Mouse (Mus musculus): ENCODE data around the gene Vmn2r32. TPM values are rescaled to one million over a fixed set of nuclear protein-coding genes. Genes with fewer than 3 reads are reported as not detected.
"Not testable (repeated sequence)": the region's sequence is repeated elsewhere in the genome, so short reads cannot be mapped to it uniquely, and the experiment has no call there.

Vmn2r32 gene
- not detected in 2 replicates for polyA plus RNA-seq (2014; fragmentation: Nextera tagmentation; extraction: Ambion mirVana)

DNA sequence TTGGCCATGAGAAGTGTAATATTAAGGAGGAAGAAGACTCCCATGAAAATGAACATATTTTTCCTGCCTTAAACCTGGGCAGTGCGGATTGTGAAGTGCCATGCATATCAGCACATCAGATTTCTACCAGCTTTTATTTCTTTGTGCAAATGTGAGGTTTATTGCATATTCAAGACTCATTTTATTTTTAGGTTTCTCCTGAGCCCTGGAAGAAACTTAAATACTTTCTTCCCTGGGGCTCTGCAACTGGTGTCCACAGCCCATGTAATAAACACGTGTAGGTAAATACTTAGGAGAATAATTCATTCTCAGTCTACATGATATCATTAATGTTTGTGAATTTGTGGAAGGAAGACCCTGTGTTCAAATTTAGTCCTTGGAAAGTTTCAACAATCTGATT lies at the start of gene Vmn2r32:
TSS of gene Vmn2r32 (minus strand) at position 101 of the 400 bp plus-strand sequence.
- not testable (repeated sequence) for H3K27me3 ChIP-seq (ENCODE audit: insufficient read depth, low read length); H3K9me3 ChIP-seq (ENCODE audit: low read depth, low read length); ATAC-seq (ENCODE audit: insufficient read depth); H3K27ac ChIP-seq (ENCODE audit: low read depth); H3K4me1 ChIP-seq (ENCODE audit: insufficient read depth); DNase-seq; H3K4me3 ChIP-seq (ENCODE audit: low read depth, low read length); H3K9ac ChIP-seq; H3K4me2 ChIP-seq; H3K36me3 ChIP-seq (ENCODE audit: insufficient read depth)
- WGBS = 29% methylated on average over 1 of the region's 2 CpGs

Other genes with a start within 250 kb of the Vmn2r32 start
- 0.20 and 0.29 TPM in 2 replicates for gene Vmn2r29, start 232.7 kb downstream of the Vmn2r32 start, polyA plus RNA-seq (2014; fragmentation: Nextera tagmentation; extraction: Ambion mirVana)
- gene Gm45844, start 201.7 kb downstream of the Vmn2r32 start, polyA plus RNA-seq (2014; fragmentation: Nextera tagmentation; extraction: Ambion mirVana) = 2.0 and 3.0 TPM in 2 replicates
- 42.3 and 45.3 TPM in 2 replicates for gene Clcn4, start 179.2 kb downstream of the Vmn2r32 start, polyA plus RNA-seq (2014; fragmentation: Nextera tagmentation; extraction: Ambion mirVana)
- gene Vmn2r30, start 142.4 kb downstream of the Vmn2r32 start, polyA plus RNA-seq (2014; fragmentation: Nextera tagmentation; extraction: Ambion mirVana) = not detected in 2 replicates
- gene Gm45783, start 105.4 kb downstream of the Vmn2r32 start, polyA plus RNA-seq (2014; fragmentation: Nextera tagmentation; extraction: Ambion mirVana) = not detected in 2 replicates
- not detected in 2 replicates for gene Vmn2r31, start 80.3 kb downstream of the Vmn2r32 start, polyA plus RNA-seq (2014; fragmentation: Nextera tagmentation; extraction: Ambion mirVana)
- not detected in 2 replicates for gene Vmn2r33, start 86.8 kb upstream of the Vmn2r32 start, polyA plus RNA-seq (2014; fragmentation: Nextera tagmentation; extraction: Ambion mirVana)
- gene Vmn2r34, start 209.5 kb upstream of the Vmn2r32 start, polyA plus RNA-seq (2014; fragmentation: Nextera tagmentation; extraction: Ambion mirVana) = not detected in 2 replicates